7 mouse cellular contexts compared by ENCODE assay signal in the genomic region with DNA sequence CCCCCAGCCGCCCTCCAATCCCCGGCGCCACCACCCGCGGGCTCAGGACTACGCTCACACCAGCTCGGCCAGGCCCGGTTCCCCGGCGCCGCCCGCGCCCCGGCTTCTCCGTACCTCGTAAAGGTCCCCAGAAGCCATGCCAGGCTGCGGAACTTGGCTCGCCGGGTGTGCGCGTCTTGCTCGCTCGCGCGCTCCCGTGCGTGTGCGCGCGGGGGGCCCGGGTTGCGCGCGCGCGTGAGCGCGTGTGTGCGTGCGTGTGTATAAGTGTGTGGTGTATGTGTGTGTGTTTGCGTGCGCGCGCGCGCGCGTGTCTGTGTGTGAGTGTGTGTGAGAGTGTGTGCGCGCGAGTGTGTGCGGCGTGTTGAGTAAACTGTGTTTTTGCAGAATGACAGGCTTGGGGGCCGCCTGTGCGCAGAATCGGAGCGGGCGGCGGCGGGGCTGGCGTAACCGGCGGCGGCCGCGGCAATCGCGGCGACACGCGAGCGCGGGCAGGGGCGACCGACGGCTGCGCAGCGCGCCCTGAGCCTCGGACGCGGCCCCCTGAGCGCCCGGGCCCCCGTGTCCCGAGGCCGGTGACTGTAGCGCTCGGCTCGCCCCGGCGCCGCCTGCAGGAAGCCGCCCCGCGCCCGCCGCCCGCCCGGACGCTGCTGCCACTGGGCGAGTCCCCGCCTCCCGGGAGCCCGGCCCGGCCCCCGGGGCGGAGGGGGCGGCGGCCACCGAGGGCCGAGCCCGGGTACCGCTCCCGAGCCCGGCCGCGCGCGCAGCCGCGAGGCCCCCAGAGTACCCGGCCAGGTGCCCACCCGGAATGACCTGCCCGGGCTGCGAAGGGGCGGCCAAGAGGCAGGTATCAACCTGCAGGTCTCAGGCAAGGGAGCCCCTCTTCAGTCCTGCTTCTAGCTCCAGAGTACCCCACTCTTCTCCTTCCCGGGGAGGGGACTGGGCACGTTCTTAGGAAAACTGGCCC. TPM values are rescaled to one million over a fixed set of nuclear protein-coding genes. Genes with fewer than 3 reads are reported as not detected.
A peak's percentile ranks its signal among the peaks of the same experiment; 100 is the strongest.
DNase-seq lines count a peak whose midpoint lies in the region; ATAC-seq and TF ChIP-seq lines count a peak whose summit lies in the region.

A gene (minus strand): TSS at position 308 of the 964 bp plus-strand sequence.

- H3K4me2 ChIP-seq in embryonic facial prominence, embryonic 13.5 days: peak within 1 kb of the TSS; percentile 79
- H3K4me2 ChIP-seq in limb, embryonic 13.5 days (replicated peaks): peak within 1 kb of the TSS; percentile 79
- H3K4me2 ChIP-seq in midbrain, embryonic 15.5 days: peak within 1 kb of the TSS; percentile 87

- H3K9ac ChIP-seq in embryonic facial prominence, embryonic 13.5 days: peak within 1 kb of the TSS; percentile 83
- peak within 1 kb of the TSS; percentile 86 for H3K9ac ChIP-seq in limb, embryonic 13.5 days
- peak within 1 kb of the TSS; percentile 73 for H3K9ac ChIP-seq in midbrain, embryonic 15.5 days

- H3K36me3 ChIP-seq in embryonic facial prominence, embryonic 13.5 days: peaks cover 6% of the 10 kb centered on the region; the same call in 1 of the 2 replicates
- peaks cover 5% of the 10 kb centered on the region for H3K36me3 ChIP-seq in limb, embryonic 13.5 days
- peaks cover 4% of the 10 kb centered on the region; the same call in 1 of the 2 replicates for H3K36me3 ChIP-seq in midbrain, embryonic 15.5 days (replicated peaks)

- peaks cover 7% of the 10 kb centered on the region; the same call in 1 of the 2 replicates for H3K9me3 ChIP-seq in embryonic facial prominence, embryonic 13.5 days
- H3K9me3 ChIP-seq in limb, embryonic 13.5 days: peaks cover 7% of the 10 kb centered on the region; the same call in 1 of the 2 replicates
- H3K9me3 ChIP-seq in midbrain, embryonic 15.5 days: 0 out of 2 replicates have a peak, but pooled peaks cover 5% of the 10 kb centered on the region

- DNase-seq in heart, adult 9 months (ENCODE audit: low spot score in 2 of 2): peak; percentile 75 to 79
- DNase-seq in kidney, adult 9 months: peak; percentile 74
- DNase-seq in spleen, adult 18-20 months: peak; percentile 63 to 75

- under 1% methylated on average over 91 of the region's 129 CpGs for WGBS in bone marrow, adult 2 months
- under 1% methylated on average over 114 of the region's 129 CpGs for WGBS in embryonic facial prominence, embryonic 13.5 days
- under 1% methylated on average over 104 of the region's 129 CpGs for WGBS in limb, embryonic 13.5 days
- WGBS in midbrain, embryonic 15.5 days: under 1% methylated on average over 77 of the region's 129 CpGs

- peak; percentile 12; the same call in 1 of the 2 replicates for TF ChIP-seq POLR2A in bone marrow, adult 2 months (IDR thresholded peaks at IDR 0.05; ENCODE audit: borderline replicate concordance, control insufficient read depth, low read depth, low read length)

- H3K4me3 ChIP-seq in bone marrow, adult 2 months (replicated peaks; ENCODE audit: control insufficient read depth, low read depth, low read length): peak within 1 kb of the TSS; percentile 100
- peak within 1 kb of the TSS; percentile 76 for H3K4me3 ChIP-seq in embryonic facial prominence, embryonic 13.5 days
- peak within 1 kb of the TSS; percentile 75 for H3K4me3 ChIP-seq in limb, embryonic 13.5 days
- H3K4me3 ChIP-seq in midbrain, embryonic 15.5 days: peak within 1 kb of the TSS; percentile 83

- ATAC-seq in embryonic facial prominence, embryonic 13.5 days (ENCODE audit: insufficient number of reproducible peaks, insufficient read depth, low FRiP score, low TSS enrichment, low read depth): peak; percentile 79
- ATAC-seq in limb, embryonic 13.5 days (ENCODE audit: low FRiP score, low read depth): peak; percentile 86
- peak; percentile 94 for ATAC-seq in midbrain, embryonic 15.5 days (replicated peaks)

- no peaks in the 10 kb centered on the region for H3K4me1 ChIP-seq in bone marrow, adult 2 months (ENCODE audit: control insufficient read depth, insufficient read depth, low read length)
- H3K4me1 ChIP-seq in embryonic facial prominence, embryonic 13.5 days: peaks cover 8% of the 10 kb centered on the region; the same call in 1 of the 2 replicates
- peaks cover 11% of the 10 kb centered on the region for H3K4me1 ChIP-seq in limb, embryonic 13.5 days
- peaks cover 11% of the 10 kb centered on the region for H3K4me1 ChIP-seq in midbrain, embryonic 15.5 days

- peak within 1 kb of the TSS; percentile 86 for H3K27ac ChIP-seq in bone marrow, adult 2 months (ENCODE audit: control insufficient read depth, insufficient read depth, low read depth, low read length, poor library complexity)
- peak within 1 kb of the TSS; percentile 91 for H3K27ac ChIP-seq in embryonic facial prominence, embryonic 13.5 days
- peak within 1 kb of the TSS; percentile 86 for H3K27ac ChIP-seq in limb, embryonic 13.5 days
- H3K27ac ChIP-seq in midbrain, embryonic 15.5 days: peak within 1 kb of the TSS; percentile 86

- TF ChIP-seq CTCF in bone marrow, adult 2 months (IDR thresholded peaks at IDR 0.05; ENCODE audit: control insufficient read depth, insufficient read depth, low read length): no peak

- peaks cover 27% of the 10 kb centered on the region for H3K27me3 ChIP-seq in embryonic facial prominence, embryonic 13.5 days
- peaks cover 20% of the 10 kb centered on the region for H3K27me3 ChIP-seq in limb, embryonic 13.5 days
- peaks cover 16% of the 10 kb centered on the region for H3K27me3 ChIP-seq in midbrain, embryonic 15.5 days (replicated peaks)

RNA-seq across cellular contexts. Expression of the gene that starts here (rescaled TPM):
- 1.1 and 3.1 TPM in 2 replicates for polyA plus RNA-seq in bone marrow, adult 2 months (2011; ENCODE audit: insufficient read depth, insufficient read length, low replicate concordance, missing spikeins)
- polyA plus RNA-seq in embryonic facial prominence, embryonic 13.5 days (2015; fragmentation: Nextera tagmentation; extraction: Ambion mirVana): 9.1 and 10.3 TPM in 2 replicates
- polyA plus RNA-seq in limb, embryonic 13.5 days (2015; fragmentation: Nextera tagmentation; extraction: Ambion mirVana): 9.5 and 10.9 TPM in 2 replicates
- polyA plus RNA-seq in midbrain, embryonic 15.5 days (2015; fragmentation: Nextera tagmentation; extraction: Ambion mirVana): 11.5 and 12.8 TPM in 2 replicates

Comparison
In these comparisons a context has a peak if more than half of its experiments do, and no peak if none do; other contexts are left out.
1. Peak in every context shown above with its lines: DNase-seq, ATAC-seq, H3K4me3 ChIP-seq and H3K27ac ChIP-seq.